Mouse (Mus musculus): ENCODE measurements at regions not wholly inside any gene's neighbourhood (a gene's known extent, or its start where the extent isn't known, plus 50 kb on each side); places are given as distances from the start of the nearest gene placed in this dataset.

GRCm38 (mm10) chr10:17470880-17471279 is 252.1 kb upstream of the Cited2 start:
- no peak for TF ChIP-seq CTCF (IDR thresholded peaks at IDR 0.05; ENCODE audit: low read depth)
- TF ChIP-seq EP300 (IDR thresholded peaks at IDR 0.05; ENCODE audit: low read depth) = no peak

Measured in liver, postnatal 0 days (tissue).